Mouse (Mus musculus) heart, embryonic 10.5 days (tissue): ENCODE data around the gene Fbln5. TPM values are rescaled to one million over a fixed set of nuclear protein-coding genes. Genes with fewer than 3 reads are reported as not detected.

Experiments
- DNase-seq: peaks from one replicate; pipeline ENCODE4 v3.0.0-alpha.2; 2017; ENCODE audit warnings: low spot score
- H3K27ac ChIP-seq: fragments of 300-500 bp; sonication (generic); 2 replicates; pipeline ENCODE4 v1.5.1; 2016; ENCODE audit warnings: mild to moderate bottlenecking
- H3K27me3 ChIP-seq: fragments of 300-500 bp; sonication (generic); 2 replicates; pipeline ENCODE4 v1.6.1; 2016; ENCODE audit warnings: mild to moderate bottlenecking; ENCODE audit not compliant: poor library complexity, insufficient read depth, severe bottlenecking
- H3K36me3 ChIP-seq: fragments of 300-500 bp; sonication (generic); 2 replicates; pipeline ENCODE4 v1.6.1; 2016; ENCODE audit warnings: mild to moderate bottlenecking, moderate library complexity
- H3K4me1 ChIP-seq: fragments of 300-500 bp; sonication (generic); 2 replicates; pipeline ENCODE4 v1.6.1; 2016; ENCODE audit warnings: mild to moderate bottlenecking
- H3K4me3 ChIP-seq: fragments of 300-500 bp; sonication (generic); 2 replicates; pipeline ENCODE4 v1.5.1; 2016; ENCODE audit warnings: mild to moderate bottlenecking, moderate library complexity
- H3K9me3 ChIP-seq: fragments of 300-500 bp; sonication (generic); 2 replicates; pipeline ENCODE4 v1.6.1; 2016; ENCODE audit warnings: mild to moderate bottlenecking, moderate library complexity
- WGBS: fragments of 180-500 bp; shearing (Covaris S2); methylation state at CpG from one replicate; pipeline ENCODE4 v1.1.7; 2016; 5-methylcytosine and 5-hydroxymethylcytosine counted together
- polyA plus RNA-seq: library from polyadenylated mRNA; unstranded; fragments of >200 nt; fragmentation: Nextera tagmentation; extraction: Ambion mirVana; gene quantifications from 2 replicates; pipeline ENCODE4 v1.2.1, GENCODE M21; 2016

Fbln5 gene
- polyA plus RNA-seq = 4.1 and 7.9 TPM in 2 replicates

DNA sequence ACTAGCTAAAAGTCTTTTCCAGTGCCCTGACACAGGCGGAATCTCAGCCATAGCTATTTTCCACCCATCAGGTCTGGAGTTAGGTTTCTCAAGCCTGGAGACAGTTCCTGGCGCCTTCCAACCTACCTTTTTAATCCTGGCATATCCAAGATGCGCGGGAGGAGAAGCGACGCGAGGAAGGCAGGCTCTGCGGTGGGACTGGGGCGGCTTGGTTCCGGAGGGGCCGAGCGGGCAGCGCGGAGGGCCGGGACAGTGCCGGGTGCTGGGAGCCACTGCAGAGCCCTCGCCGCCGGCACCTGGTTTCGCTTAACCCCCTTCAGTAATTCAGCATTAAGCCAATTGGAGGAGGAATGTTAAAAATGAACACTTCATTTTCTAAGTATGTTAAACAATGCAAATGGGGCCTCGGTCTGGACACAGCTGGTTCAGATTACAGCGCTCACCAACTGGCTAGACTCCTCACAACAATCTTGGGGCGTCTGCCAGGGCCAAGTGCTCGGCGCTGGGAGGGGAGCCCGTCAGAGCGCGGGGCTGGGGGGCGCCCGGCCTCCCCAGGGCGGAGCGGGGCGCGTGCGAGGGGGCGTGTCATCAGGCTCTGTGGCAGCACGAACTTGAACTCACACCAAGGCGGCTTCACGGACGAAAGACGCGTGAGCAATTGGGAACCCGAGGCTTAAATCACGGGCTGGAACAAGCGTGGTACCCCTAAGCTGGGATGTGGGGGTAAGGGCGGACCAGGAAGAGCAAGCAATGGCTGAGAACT lies at the start of gene Fbln5:
Gene Fbln5 (minus strand): TSS at position 448 of the 763 bp plus-strand sequence.
- peak within 1 kb of the TSS; percentile 81 for H3K27ac ChIP-seq
- H3K9me3 ChIP-seq = no peaks in the 10 kb centered on the region
- H3K27me3 ChIP-seq = peaks cover 30% of the 10 kb centered on the region; the same call in 1 of the 2 replicates
- H3K4me3 ChIP-seq = peak within 1 kb of the TSS; percentile 71
- DNase-seq = no peak
- 1% methylated on average over 46 of the region's 46 CpGs for WGBS
- H3K36me3 ChIP-seq = no peaks in the 10 kb centered on the region
- peaks cover 15% of the 10 kb centered on the region for H3K4me1 ChIP-seq

DNA sequence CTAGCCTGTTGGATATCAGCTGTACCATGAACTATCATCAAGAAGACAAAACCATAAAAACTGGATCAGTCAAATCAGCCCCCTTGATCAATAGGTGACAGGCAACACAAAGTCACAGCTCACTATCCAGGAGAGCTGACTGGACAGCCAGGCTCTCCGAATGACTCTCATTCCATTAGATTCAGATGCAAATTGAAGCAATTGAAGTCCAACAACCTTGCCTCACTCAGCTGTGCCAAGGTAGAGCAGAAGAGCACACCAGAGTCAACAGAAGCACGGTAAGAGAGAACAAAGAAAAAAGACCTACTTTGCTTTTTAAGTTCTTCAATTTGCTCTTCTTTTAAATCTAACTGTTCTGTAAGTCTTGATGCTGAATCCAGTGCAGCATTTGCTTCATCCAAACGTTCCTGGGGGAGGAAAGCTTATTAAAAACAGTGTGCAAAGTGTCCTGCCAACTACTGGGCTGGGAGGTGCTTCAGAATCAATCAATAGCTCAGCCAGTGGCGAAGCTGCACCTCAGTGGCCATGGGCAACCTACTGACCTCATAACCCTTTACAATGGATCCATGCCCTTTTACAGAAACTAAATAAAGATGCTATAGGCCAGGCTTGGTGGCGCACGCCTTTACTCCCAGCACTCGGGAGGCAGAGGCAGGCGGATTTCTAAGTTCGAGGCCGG lies 43.6 kb upstream of the Fbln5 start:
- H3K9me3 ChIP-seq = no peaks in the 10 kb centered on the region
- WGBS = 89% methylated on average over 10 of the region's 10 CpGs
- H3K27me3 ChIP-seq = no peaks in the 10 kb centered on the region
- H3K4me3 ChIP-seq = no peak overlapping the region
- no peaks in the 10 kb centered on the region for H3K4me1 ChIP-seq
- DNase-seq = no peak
- no peak overlapping the region for H3K27ac ChIP-seq
- H3K36me3 ChIP-seq = peaks cover 41% of the 10 kb centered on the region; the same call in 1 of the 2 replicates

DNA sequence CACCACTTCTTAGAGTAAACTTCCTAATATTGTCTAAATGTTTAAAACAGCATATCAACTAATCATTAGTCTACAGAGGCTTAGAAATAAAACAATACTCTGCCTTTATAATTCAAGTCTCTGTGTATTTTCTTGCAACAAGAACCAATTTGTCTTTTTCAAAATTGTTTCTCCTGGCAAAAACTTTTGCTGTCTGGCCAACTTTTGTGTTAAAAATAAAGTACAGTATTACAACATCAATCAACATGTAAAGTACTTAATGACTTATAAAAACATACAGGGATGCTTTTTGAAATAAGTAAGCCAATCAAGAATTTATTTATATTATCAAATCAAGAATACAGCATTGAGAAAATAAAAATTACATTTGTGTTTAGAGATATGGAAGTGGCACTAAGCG lies 41.4 kb upstream of the Fbln5 start:
- WGBS = 89% methylated on average over 1 of the region's 1 CpGs
- no peaks in the 10 kb centered on the region for H3K4me1 ChIP-seq
- no peaks in the 10 kb centered on the region for H3K9me3 ChIP-seq
- no peak for DNase-seq
- no peak overlapping the region for H3K4me3 ChIP-seq
- peaks cover 28% of the 10 kb centered on the region; the same call in 1 of the 2 replicates for H3K36me3 ChIP-seq
- no peaks in the 10 kb centered on the region for H3K27me3 ChIP-seq
- H3K27ac ChIP-seq = no peak overlapping the region

DNA sequence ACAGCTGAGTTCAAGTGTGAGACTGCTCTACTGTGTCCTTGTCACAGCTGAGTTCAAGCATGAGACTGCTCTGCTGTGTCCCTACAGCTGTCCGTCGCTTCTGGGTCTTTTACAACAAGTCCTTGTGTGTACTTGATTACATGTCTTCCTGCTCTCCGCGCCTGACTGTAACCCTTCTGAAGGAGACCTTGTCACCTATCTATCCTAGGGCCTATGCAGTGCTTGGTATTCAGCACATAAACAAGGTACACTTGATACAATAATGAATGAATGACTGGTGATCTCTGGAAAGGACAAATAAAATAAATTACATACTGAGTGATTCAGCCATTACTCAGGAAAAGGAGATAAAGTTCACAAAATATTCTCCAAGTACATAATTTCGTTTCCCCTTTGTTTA lies 39.2 kb upstream of the Fbln5 start:
- H3K9me3 ChIP-seq = no peaks in the 10 kb centered on the region
- H3K27ac ChIP-seq = no peak overlapping the region
- DNase-seq = no peak
- peaks cover 28% of the 10 kb centered on the region for H3K36me3 ChIP-seq
- no peak overlapping the region for H3K4me3 ChIP-seq
- no peaks in the 10 kb centered on the region for H3K27me3 ChIP-seq
- H3K4me1 ChIP-seq = no peaks in the 10 kb centered on the region
- WGBS = 75% methylated on average over 5 of the region's 5 CpGs

DNA sequence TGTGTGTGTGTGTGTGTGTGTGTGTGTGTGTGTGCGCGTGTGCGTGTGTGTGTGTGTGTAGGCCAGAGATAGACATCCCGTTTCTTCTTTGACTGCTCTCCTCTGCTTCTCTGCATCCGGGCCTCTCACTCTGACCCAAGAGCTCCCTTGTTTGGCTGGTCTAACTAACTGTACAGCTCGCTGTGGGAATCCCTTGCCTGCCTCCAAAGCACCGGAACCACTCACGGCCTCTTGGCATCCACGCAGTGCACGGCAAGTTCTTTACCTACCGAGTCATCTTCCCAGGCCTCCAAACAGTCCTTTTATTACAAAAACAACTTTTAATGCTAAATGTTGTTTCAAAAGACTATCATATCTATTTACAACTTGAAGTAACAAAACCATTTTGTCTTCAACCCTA lies 35.5 kb upstream of the Fbln5 start:
- H3K27ac ChIP-seq = no peak overlapping the region
- peaks cover 15% of the 10 kb centered on the region for H3K36me3 ChIP-seq
- WGBS = 93% methylated on average over 9 of the region's 11 CpGs
- H3K4me3 ChIP-seq = no peak overlapping the region
- H3K4me1 ChIP-seq = peaks cover 12% of the 10 kb centered on the region; the same call in 1 of the 2 replicates
- DNase-seq = no peak
- H3K27me3 ChIP-seq = no peaks in the 10 kb centered on the region
- H3K9me3 ChIP-seq = no peaks in the 10 kb centered on the region

DNA sequence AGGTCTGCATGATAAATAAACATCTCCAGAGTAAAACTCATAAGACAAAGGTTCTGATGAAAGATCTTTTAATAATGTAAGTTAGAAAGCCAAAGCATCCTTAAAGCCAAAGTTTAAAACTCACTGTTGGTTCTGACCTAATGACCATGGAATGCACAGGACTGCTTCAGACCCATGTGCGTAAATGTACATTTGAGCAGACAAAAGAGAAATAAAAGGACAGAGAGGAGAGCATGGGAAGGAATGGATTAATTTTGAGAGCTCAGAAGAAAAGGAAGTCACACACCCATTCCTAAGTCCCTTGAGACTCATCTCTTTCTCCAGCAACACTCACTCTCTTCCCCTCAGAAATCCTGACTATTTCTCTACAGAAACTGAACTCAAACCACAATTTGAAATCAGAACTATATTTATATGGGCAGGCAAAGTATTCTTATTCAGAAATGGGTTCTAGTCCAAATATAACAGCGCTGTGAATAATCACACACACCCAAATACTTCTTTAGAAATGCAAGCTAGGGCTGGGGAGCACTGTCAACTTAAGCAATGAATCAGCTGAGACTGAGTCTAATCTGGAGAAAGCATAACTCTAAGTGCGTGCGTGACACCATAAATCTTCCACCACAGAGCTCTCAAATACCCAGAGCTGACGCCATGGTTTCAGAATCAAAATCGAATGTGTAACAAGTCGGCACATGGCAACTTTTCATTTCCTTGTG lies 33.1 kb upstream of the Fbln5 start:
- H3K9me3 ChIP-seq = no peaks in the 10 kb centered on the region
- no peak overlapping the region for H3K27ac ChIP-seq
- DNase-seq = no peak
- 71% methylated on average over 7 of the region's 7 CpGs for WGBS
- peaks cover 12% of the 10 kb centered on the region for H3K36me3 ChIP-seq
- H3K4me3 ChIP-seq = no peak overlapping the region
- peaks cover 12% of the 10 kb centered on the region; the same call in 1 of the 2 replicates for H3K4me1 ChIP-seq
- H3K27me3 ChIP-seq = no peaks in the 10 kb centered on the region

DNA sequence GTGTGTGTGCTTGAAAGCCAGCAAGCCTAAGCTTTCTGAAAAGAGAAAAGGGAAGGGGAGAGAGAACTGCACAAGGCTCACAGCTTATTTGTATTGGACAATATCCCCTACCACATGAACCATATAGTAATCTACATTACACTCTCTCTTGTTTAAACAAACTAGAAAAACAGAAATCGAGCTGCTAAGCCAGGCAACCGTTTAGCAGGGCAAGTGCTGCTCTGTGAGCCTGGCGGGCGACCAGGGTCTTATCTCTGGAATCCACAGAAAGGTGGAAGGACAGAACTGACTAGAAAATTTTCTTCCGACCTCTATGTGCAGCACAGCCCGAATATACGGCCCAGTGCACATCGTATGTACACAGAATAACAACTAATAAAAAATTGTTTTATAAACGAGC lies 32.5 kb upstream of the Fbln5 start:
- Histone ChIP-seq H3K36me3 (peaks cover 17% of the 10 kb centered on the region), H3K4me3 (no peak overlapping the region), H3K4me1 (peaks cover 12% of the 10 kb centered on the region; the same call in 1 of the 2 replicates), H3K27me3 (no peaks in the 10 kb centered on the region), H3K9me3 (no peaks in the 10 kb centered on the region), H3K27ac (no peak overlapping the region)
- 53% methylated on average over 9 of the region's 9 CpGs for WGBS
- no peak for DNase-seq

DNA sequence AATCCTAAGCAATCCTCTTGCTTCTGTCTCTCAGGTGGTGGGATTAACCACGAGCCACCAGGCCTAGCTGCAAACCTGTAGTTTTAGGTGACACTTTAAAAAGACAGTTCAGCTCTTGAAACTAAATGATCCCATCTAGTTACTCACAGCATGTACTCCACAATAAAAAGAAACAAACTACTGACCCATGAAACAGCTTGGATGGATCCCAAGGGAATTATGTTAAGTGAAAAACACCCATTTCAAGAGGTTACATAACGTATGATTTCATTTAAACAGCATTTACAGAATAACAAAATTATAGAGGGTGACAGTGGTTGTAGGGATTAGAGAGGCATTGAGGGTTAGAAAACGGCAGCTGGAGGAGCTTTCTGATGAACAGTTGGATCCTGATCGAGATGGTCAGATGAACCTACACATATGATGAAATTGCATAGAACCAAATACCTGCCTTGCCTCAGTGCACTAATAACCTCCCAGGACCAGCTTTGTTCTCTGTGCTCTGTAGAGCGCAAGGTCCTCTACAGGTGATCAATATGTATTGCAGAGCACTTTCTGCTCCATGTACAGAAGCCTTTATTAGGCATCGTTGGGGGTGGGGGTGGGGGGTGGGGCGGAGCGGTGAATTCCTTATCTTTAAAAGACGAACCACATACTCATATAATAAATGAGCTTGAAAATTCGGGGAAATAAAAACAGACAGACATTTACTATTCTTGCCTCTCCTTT lies 17.9 kb upstream of the Fbln5 start:
- H3K27ac ChIP-seq = no peak overlapping the region
- H3K4me3 ChIP-seq = no peak overlapping the region
- H3K9me3 ChIP-seq = no peaks in the 10 kb centered on the region
- H3K36me3 ChIP-seq = peaks cover 39% of the 10 kb centered on the region
- WGBS = 85% methylated on average over 10 of the region's 10 CpGs
- DNase-seq = no peak
- no peaks in the 10 kb centered on the region for H3K4me1 ChIP-seq
- H3K27me3 ChIP-seq = no peaks in the 10 kb centered on the region

DNA sequence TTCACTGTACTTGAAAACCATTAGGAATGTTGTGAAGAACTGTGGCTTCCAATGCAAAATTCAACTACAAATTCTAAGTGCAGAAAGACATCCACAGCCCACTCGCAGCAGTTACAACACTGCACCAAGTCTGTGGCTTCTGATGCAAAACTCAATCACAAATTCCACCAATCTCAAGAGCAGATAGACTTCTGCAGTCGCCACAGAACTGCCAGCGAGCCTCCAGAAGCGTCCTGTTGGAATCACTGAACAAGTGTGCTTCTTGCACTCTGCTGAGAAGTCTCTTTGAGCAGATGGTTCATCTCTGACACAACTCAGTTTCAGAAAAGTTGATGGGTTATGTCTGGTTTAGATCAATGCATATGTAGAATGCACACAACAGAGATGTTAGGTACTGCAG lies 15.9 kb upstream of the Fbln5 start:
- Histone ChIP-seq H3K4me1 (peaks cover 7% of the 10 kb centered on the region), H3K4me3 (no peak overlapping the region), H3K36me3 (peaks cover 39% of the 10 kb centered on the region), H3K27me3 (no peaks in the 10 kb centered on the region), H3K9me3 (no peaks in the 10 kb centered on the region), H3K27ac (no peak overlapping the region)
- no peak for DNase-seq
- WGBS = 91% methylated on average over 4 of the region's 4 CpGs

DNA sequence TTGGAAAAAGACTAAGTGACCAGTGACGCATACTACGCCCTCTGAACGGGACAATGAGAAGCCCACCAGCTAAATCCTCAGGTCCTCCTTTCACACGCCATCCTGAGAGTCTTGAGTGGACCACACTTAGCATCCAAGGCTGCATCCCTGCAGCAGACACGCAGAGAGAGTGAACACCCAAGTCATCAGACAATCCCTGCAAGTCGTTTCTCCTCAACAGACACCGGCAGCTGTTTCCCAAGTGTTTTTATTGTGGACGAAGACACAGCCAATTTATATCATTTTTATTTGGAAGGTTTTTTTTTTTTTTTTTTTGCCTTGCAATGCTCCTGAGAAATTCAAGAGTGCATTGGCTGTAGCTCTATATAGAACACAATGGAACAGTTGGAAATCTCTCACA lies 14.9 kb upstream of the Fbln5 start:
- H3K36me3 ChIP-seq = peaks cover 39% of the 10 kb centered on the region
- H3K27me3 ChIP-seq = no peaks in the 10 kb centered on the region
- WGBS = 90% methylated on average over 8 of the region's 8 CpGs
- no peak for DNase-seq
- H3K27ac ChIP-seq = no peak overlapping the region
- no peak overlapping the region for H3K4me3 ChIP-seq
- H3K9me3 ChIP-seq = no peaks in the 10 kb centered on the region
- H3K4me1 ChIP-seq = peaks cover 7% of the 10 kb centered on the region

DNA sequence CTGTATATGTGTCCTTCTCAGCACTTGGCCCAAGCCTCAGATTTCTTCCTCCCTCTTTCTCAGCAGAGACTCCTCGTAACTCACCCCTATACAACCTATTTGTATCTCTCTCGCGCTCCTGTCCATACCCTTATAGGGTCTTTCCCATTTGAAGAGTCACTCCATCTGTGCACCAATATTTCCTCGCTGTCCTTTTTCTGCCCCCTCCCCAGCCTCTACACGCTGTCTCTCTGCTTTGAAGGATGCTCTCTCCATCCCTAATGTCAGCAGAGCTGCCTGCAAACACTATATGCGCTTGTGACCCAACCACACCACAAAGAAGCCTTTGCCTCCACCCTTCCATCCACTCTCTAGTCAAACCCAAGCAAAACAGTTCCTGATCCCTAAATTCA lies 14.3 kb upstream of the Fbln5 start:
- peaks cover 7% of the 10 kb centered on the region for H3K4me1 ChIP-seq
- H3K36me3 ChIP-seq = peaks cover 34% of the 10 kb centered on the region
- no peak overlapping the region for H3K27ac ChIP-seq
- WGBS = 90% methylated on average over 6 of the region's 6 CpGs
- no peak overlapping the region for H3K4me3 ChIP-seq
- peak; percentile 53 for DNase-seq
- H3K27me3 ChIP-seq = no peaks in the 10 kb centered on the region
- H3K9me3 ChIP-seq = no peaks in the 10 kb centered on the region

DNA sequence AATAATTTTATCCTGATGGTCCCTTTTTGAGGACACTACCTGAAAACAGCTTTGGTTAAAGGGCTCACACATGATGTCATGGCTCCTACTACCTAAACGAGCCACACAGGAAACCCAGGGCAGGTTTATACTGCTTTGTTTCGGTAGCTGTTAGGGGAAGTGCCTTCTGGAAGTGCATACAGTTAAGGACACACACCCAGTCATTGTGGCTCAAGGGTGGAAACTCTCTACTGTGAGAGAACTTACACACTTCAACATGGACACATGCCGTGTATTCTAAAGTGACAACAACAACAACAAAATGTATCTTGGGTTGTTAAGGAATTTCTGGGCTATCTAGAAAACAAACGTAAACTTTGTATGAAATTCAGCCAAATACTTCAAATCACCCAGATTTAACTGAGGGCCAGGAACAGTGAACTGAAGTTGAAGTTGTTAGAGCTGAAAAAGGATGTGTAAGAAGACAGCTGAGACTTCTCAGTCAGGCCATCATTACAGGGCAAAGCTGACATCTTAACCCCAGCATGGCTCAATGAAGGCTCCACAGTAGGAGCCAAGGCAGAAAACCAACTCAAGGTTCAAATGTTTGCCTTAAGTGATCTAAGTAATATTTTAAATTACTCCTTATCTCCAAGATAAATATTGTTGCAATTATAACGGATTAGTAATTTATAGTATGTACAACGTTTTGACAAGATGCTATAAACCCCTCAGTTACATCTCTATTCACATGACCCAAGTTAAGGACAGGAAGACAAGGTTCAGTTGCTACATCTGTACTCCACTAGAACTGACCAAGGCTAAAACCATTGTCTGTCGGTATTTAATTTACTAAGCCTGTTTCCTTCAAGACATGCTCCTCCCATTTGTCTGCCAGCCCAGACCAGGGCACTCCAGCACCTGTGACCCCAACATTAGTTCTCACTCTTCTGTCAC lies 13.6 kb upstream of the Fbln5 start:
- peaks cover 27% of the 10 kb centered on the region for H3K36me3 ChIP-seq
- no peaks in the 10 kb centered on the region for H3K9me3 ChIP-seq
- H3K27ac ChIP-seq = no peak overlapping the region
- DNase-seq = no peak
- peaks cover 7% of the 10 kb centered on the region for H3K4me1 ChIP-seq
- H3K27me3 ChIP-seq = no peaks in the 10 kb centered on the region
- 83% methylated on average over 7 of the region's 7 CpGs for WGBS
- no peak overlapping the region for H3K4me3 ChIP-seq
